Mouse (Mus musculus) liver, embryonic 18 days (tissue): Measurements from ENCODE around the gene Plcb3. TPM values are rescaled to one million over a fixed set of nuclear protein-coding genes. Genes with fewer than 3 reads are reported as not detected.

Experiments
- polyA plus RNA-seq: library from polyadenylated mRNA; depleted of rRNA; stranded (reverse); fragments of >200 nt; gene quantifications from 2 replicates; pipeline ENCODE4 v1.2.3, GENCODE M21; 2012; rRNA removed

The Plcb3 gene
- polyA plus RNA-seq, 1 experiment = 9.5 TPM

Other genes starting within 250 kb of the Plcb3 start
- 3.1 and 3.5 TPM in 2 replicates for gene Rps6ka4, start 135.8 kb downstream of the Plcb3 start, polyA plus RNA-seq
- gene Ccdc88b, start 118.3 kb downstream of the Plcb3 start, polyA plus RNA-seq = 6.4 and 6.7 TPM in 2 replicates
- gene Trmt112, start 66.8 kb downstream of the Plcb3 start, polyA plus RNA-seq = 55.7 and 59.3 TPM in 2 replicates
- 267 and 283 TPM in 2 replicates for gene Prdx5, start 66.4 kb downstream of the Plcb3 start, polyA plus RNA-seq
- gene Esrra, start 54.7 kb downstream of the Plcb3 start, polyA plus RNA-seq = 10.1 and 12.5 TPM in 2 replicates
- 0.08 and 0.10 TPM in 2 replicates for gene Catsperz, start 51.1 kb downstream of the Plcb3 start, polyA plus RNA-seq
- gene Kcnk4, start 42.0 kb downstream of the Plcb3 start, polyA plus RNA-seq = 0.03 TPM in 1 of 2 replicates, not detected in the other
- 22.7 and 23.0 TPM in 2 replicates for gene Bad, start 34.6 kb downstream of the Plcb3 start, polyA plus RNA-seq
- 11.6 and 11.9 TPM in 2 replicates for gene Gpr137, start 34.0 kb downstream of the Plcb3 start, polyA plus RNA-seq
- gene Ppp1r14b, start 1.5 kb downstream of the Plcb3 start, polyA plus RNA-seq = 40.3 and 42.2 TPM in 2 replicates
- gene Fkbp2, start 4.0 kb upstream of the Plcb3 start, polyA plus RNA-seq = 61.8 and 67.5 TPM in 2 replicates
- 8.7 and 9.8 TPM in 2 replicates for gene Vegfb, start 11.2 kb upstream of the Plcb3 start, polyA plus RNA-seq
- 10.4 and 11.7 TPM in 2 replicates for gene Dnajc4, start 16.1 kb upstream of the Plcb3 start, polyA plus RNA-seq
- gene Nudt22, start 19.6 kb upstream of the Plcb3 start, polyA plus RNA-seq = 9.5 TPM in 2 replicates
- gene Trpt1, start 19.7 kb upstream of the Plcb3 start, polyA plus RNA-seq = 3.1 and 3.2 TPM in 2 replicates
- gene Fermt3, start 43.0 kb upstream of the Plcb3 start, polyA plus RNA-seq = 47.6 and 60.3 TPM in 2 replicates
- gene Stip1, start 63.5 kb upstream of the Plcb3 start, polyA plus RNA-seq = 57.8 and 59.8 TPM in 2 replicates
- 10.4 and 11.4 TPM in 2 replicates for gene Macrod1, start 80.3 kb upstream of the Plcb3 start, polyA plus RNA-seq
- gene Flrt1, start 129.3 kb upstream of the Plcb3 start, polyA plus RNA-seq = 0.02 and 0.04 TPM in 2 replicates
- gene Otub1, start 229.8 kb upstream of the Plcb3 start, polyA plus RNA-seq = 35.7 and 36.7 TPM in 2 replicates
- 378 and 389 TPM in 2 replicates for gene Cox8a, start 241.1 kb upstream of the Plcb3 start, polyA plus RNA-seq